Mouse (Mus musculus) testis, adult 2 months (tissue): ENCODE results near the gene Zfhx3. TPM values are rescaled to one million over a fixed set of nuclear protein-coding genes. Genes with fewer than 3 reads are reported as not detected.
A peak's percentile ranks its signal among the peaks of the same experiment; 100 is the strongest.

Experiments used
- H3K27ac ChIP-seq: fragments of 200-500 bp; 2 replicates; pipeline ENCODE4 v1.5.1; 2012; ENCODE audit warnings: low read depth, low read length; ENCODE audit not compliant: control insufficient read depth, insufficient read depth
- H3K27me3 ChIP-seq: fragments of 200-500 bp; 2 replicates; pipeline ENCODE4 v1.6.1; 2012; ENCODE audit warnings: mild to moderate bottlenecking, low read length, moderate library complexity; ENCODE audit not compliant: control insufficient read depth, insufficient read depth
- H3K36me3 ChIP-seq: fragments of 200-500 bp; 2 replicates; pipeline ENCODE4 v1.6.1; 2012; ENCODE audit warnings: mild to moderate bottlenecking, low read length; ENCODE audit not compliant: control insufficient read depth, insufficient read depth
- H3K4me1 ChIP-seq: fragments of 200-500 bp; 2 replicates; pipeline ENCODE4 v1.6.1; 2012; ENCODE audit warnings: low read length; ENCODE audit not compliant: control insufficient read depth, insufficient read depth
- H3K4me3 ChIP-seq: fragments of 200-500 bp; 2 replicates; pipeline ENCODE4 v1.5.1; 2012; ENCODE audit warnings: low read depth, mild to moderate bottlenecking, low read length, moderate library complexity, mixed read lengths; ENCODE audit not compliant: control insufficient read depth
- CTCF ChIP-seq: fragments of 200-500 bp; IDR thresholded peaks from 2 replicates; pipeline ENCODE4 v1.5.1; 2012; ENCODE audit warnings: low read depth, mild to moderate bottlenecking, inconsistent platforms, low read length, moderate library complexity; ENCODE audit not compliant: control insufficient read depth, insufficient read depth, insufficient replicate concordance
- POLR2A ChIP-seq: fragments of 200-500 bp; IDR thresholded peaks from 2 replicates; pipeline ENCODE4 v1.6.1; 2012; ENCODE audit warnings: low read depth, mild to moderate bottlenecking, inconsistent platforms, low read length, moderate library complexity; ENCODE audit not compliant: control insufficient read depth
- polyA plus RNA-seq: library from polyadenylated mRNA; depleted of rRNA; stranded (reverse); fragments of >200 nt; gene quantifications from 2 replicates; pipeline ENCODE4 v1.2.3, GENCODE M21; 2012

Gene Zfhx3
- polyA plus RNA-seq, 1 experiment, result 11.9 TPM

DNA sequence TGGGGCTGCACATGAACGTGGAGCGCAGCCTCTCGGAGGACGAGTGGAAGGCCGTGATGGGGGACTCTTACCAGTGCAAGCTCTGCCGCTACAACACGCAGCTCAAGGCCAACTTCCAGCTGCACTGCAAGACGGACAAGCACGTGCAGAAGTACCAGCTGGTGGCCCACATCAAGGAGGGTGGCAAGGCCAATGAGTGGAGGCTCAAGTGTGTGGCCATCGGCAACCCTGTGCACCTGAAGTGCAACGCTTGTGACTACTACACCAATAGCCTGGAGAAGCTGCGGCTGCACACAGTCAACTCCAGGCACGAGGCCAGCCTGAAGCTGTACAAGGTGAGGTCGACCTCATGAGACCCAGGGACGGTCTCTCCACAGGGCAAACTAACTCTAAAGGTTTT lies 857.9 kb downstream of the Zfhx3 start:
- Histone ChIP-seq H3K27ac (no peak overlapping the region), H3K27me3 (no peaks in the 10 kb centered on the region), H3K4me1 (no peaks in the 10 kb centered on the region; the same call in 1 of the 2 replicates), H3K36me3 (no peaks in the 10 kb centered on the region), H3K4me3 (no peak overlapping the region)
- TF ChIP-seq CTCF (no peak), POLR2A (no peak)

DNA sequence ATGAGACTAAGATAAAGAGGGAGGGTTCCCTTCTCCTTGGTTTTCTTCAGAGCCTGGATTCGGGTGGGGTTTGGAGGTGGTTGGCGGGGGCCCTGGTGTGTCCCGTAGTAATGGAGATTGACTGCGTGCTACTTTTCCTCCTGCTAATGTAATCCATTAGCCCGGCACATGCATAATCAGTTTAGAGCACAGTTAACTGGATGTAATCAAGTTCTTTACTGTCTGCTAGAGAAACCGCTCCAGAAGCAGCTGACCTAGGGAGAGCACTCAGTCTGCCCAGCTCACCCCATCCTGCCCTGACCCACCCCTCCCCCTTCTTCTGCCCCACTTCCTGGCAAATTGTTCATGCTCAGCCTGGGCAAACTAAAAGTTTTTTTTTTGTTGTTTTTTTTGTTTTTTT lies 860.6 kb downstream of the Zfhx3 start:
- H3K27me3 ChIP-seq, result no peaks in the 10 kb centered on the region
- H3K4me3 ChIP-seq, result no peak overlapping the region
- TF ChIP-seq CTCF, result no peak
- no peak for TF ChIP-seq POLR2A
- no peaks in the 10 kb centered on the region for H3K36me3 ChIP-seq
- no peaks in the 10 kb centered on the region; the same call in 1 of the 2 replicates for H3K4me1 ChIP-seq
- no peak overlapping the region for H3K27ac ChIP-seq

DNA sequence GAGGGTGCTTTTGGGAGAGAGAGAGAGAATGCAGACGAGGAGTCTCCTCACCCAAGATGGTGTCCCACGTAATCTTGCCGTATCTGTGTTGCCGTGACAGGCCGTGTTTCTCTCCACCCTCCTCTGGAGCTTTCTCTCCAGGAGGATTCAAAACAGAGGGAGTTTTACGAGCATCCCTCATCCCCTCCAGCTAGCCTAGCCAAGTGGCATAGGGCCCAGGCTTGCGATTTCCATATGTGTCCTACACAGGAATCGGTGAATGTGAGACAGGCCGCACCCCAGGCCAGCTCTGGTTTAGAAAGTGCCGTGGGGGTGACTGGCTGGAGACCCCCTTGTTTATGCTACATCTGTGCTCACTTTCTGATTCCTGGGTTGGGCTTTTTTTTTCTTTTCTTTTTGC lies 869.2 kb downstream of the Zfhx3 start:
- Histone ChIP-seq H3K4me1 (no peaks in the 10 kb centered on the region), H3K36me3 (no peaks in the 10 kb centered on the region), H3K27ac (no peak overlapping the region), H3K4me3 (no peak overlapping the region), H3K27me3 (no peaks in the 10 kb centered on the region)
- no peak for TF ChIP-seq CTCF
- no peak for TF ChIP-seq POLR2A

DNA sequence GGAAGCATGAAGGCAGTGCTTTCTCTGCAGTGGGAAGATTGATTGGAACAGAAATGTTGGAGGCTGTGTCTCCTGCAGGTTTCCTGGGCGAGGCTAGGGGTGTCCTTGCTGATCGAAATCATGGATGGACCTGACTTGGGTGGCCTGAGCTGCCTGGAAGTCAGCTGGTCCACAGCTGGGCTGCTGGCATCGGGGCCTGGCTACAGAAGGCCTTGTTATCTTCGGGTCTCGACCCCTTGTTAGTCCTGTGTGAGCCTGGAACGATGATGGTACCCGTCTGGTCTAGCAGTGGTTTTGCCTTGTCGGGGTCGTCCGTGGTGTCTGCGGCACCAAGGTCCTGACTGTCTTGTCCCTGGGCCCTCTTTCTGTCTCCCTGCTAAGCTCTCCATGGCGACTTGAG lies 870.9 kb downstream of the Zfhx3 start:
- H3K4me1 ChIP-seq, result no peaks in the 10 kb centered on the region
- no peak overlapping the region for H3K4me3 ChIP-seq
- no peaks in the 10 kb centered on the region for H3K27me3 ChIP-seq
- H3K36me3 ChIP-seq, result no peaks in the 10 kb centered on the region
- TF ChIP-seq POLR2A (no peak), CTCF (no peak)
- no peak overlapping the region for H3K27ac ChIP-seq

DNA sequence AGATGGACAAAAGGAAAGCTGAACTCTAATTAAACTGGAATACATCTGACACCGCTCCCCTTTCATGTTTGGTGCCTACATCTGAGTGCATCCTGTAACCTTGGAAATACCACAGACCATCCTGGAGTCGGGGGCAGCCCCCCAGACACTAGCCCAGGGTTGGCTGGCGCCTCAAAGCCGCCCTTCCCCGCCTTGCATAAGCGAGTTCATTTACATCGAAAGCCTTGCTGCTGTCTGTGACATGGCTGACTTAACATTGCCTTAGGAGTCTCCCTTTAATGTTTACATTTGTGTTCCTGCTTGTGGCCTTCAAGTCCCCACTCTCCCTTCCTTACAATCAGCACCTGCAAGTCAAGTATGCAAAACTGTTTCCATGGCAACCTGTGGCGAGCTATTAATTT lies 876.8 kb downstream of the Zfhx3 start:
- H3K27me3 ChIP-seq, result no peaks in the 10 kb centered on the region
- H3K4me1 ChIP-seq, result no peaks in the 10 kb centered on the region; the same call in 1 of the 2 replicates
- no peaks in the 10 kb centered on the region for H3K36me3 ChIP-seq
- TF ChIP-seq POLR2A, result no peak
- TF ChIP-seq CTCF, result no peak
- no peak overlapping the region for H3K4me3 ChIP-seq
- no peak overlapping the region for H3K27ac ChIP-seq

DNA sequence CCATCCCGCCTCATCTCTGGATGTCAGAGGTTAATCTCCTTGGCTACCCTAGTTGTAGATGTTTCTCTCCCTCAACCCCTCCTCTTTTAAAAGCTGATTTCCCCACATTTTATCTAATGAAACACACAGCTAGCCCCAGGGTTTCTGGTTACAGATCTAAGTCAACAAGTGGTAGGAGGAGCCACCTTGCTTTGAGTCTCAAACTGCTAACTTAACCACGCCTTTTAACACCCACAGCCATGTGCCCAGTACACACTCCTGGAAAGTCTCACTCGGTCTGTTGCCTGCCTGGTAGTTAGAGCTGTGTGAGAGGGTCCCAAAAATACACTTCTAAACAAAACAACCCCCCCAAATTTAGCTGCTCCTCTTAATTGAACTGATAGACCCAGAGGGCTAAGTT lies 877.4 kb downstream of the Zfhx3 start:
- Histone ChIP-seq H3K4me1 (no peaks in the 10 kb centered on the region; the same call in 1 of the 2 replicates), H3K27me3 (no peaks in the 10 kb centered on the region), H3K36me3 (no peaks in the 10 kb centered on the region), H3K4me3 (no peak overlapping the region), H3K27ac (no peak overlapping the region)
- TF ChIP-seq POLR2A (no peak), CTCF (no peak)

DNA sequence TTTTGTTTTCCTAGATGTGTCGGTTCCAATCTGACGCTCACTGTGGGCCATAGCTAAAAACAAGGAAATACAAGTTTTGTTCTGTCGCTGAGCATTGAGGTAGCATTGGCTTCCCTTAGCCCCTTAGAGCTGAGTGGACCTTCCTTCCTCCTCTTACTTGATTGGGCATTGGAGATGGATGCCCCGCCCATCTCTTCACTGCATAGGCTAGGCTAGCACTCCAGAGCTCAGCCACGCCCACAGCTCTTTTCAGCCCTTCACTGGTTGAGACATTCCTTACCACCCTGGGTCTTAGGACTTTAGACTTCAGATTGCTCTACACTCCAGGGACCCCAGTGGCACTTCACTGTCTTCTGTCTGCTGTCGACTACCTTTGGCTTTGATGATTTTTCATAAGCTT lies 878.2 kb downstream of the Zfhx3 start:
- Histone ChIP-seq H3K27ac (no peak overlapping the region), H3K27me3 (no peaks in the 10 kb centered on the region), H3K36me3 (no peaks in the 10 kb centered on the region), H3K4me3 (peak overlapping the region; percentile 25; the same call in 1 of the 2 replicates), H3K4me1 (no peaks in the 10 kb centered on the region; the same call in 1 of the 2 replicates)
- TF ChIP-seq CTCF, result no peak
- no peak for TF ChIP-seq POLR2A

DNA sequence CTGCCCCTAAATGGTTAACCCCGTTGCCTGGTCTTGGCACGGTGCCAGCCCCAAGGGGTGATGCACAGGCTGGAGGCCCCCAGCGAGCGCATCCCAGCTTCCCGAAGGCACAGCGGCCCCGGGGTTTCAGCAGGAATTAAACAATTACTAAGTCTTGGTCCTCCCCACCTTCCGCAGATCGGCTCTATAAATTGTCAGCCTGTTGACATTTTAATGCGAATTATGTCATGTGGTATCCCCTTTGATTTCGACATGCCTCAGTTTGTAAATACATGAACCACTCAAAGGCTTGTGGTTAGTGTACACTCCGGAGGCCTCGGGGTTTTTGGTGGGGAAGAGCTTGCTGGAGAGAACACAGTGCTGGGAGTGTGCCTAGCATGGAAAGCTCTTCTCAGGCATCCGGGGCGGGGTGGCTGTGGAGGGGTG lies 880.4 kb downstream of the Zfhx3 start:
- Histone ChIP-seq H3K4me1 (no peaks in the 10 kb centered on the region; the same call in 1 of the 2 replicates), H3K4me3 (no peak overlapping the region), H3K36me3 (no peaks in the 10 kb centered on the region), H3K27me3 (no peaks in the 10 kb centered on the region), H3K27ac (no peak overlapping the region)
- TF ChIP-seq CTCF (no peak), POLR2A (no peak)
